Mouse (Mus musculus) layer of hippocampus, adult 2 months (tissue): ENCODE results near the gene Plekha4. TPM values are rescaled to one million over a fixed set of nuclear protein-coding genes. Genes with fewer than 3 reads are reported as not detected.
A peak's percentile ranks its signal among the peaks of the same experiment; 100 is the strongest.

Experiments used
- DNase-seq, 2 experiments: peaks; one replicate each; pipeline ENCODE4 v3.0.0; 2022; ENCODE audit warnings: low spot score in 2 of 2
- H3K27ac ChIP-seq: fragments of 200-600 bp; 2 replicates; pipeline ENCODE4 v1.8.1; 2022
- H3K4me3 ChIP-seq: fragments of 200-600 bp; 2 replicates; pipeline ENCODE4 v1.8.1; 2022; ENCODE audit warnings: mild to moderate bottlenecking
- CTCF ChIP-seq: fragments of 200-600 bp; conservative IDR thresholded peaks from 2 replicates; pipeline ENCODE4 v1.8.1; 2022; ENCODE audit warnings: antibody characterized with exemption, mild to moderate bottlenecking, moderate library complexity
- total RNA-seq, 2 experiments: library from RNA; stranded (reverse); gene quantifications; 2 replicates each; pipeline ENCODE4 v1.2.3; 2021

Plekha4 gene
- total RNA-seq, 2 experiments from 2014 or later = 0.52 to 0.79 TPM

GRCm38 (mm10) chr7:45555787-45556186 lies 29.7 kb downstream of the Plekha4 start:
- Histone ChIP-seq H3K27ac (no peak overlapping the region), H3K4me3 (no peak overlapping the region)
- peak; percentile 71 to 82 for DNase-seq
- TF ChIP-seq CTCF = peak; percentile 94

GRCm38 (mm10) chr7:45558907-45559306 lies 32.8 kb downstream of the Plekha4 start:
- DNase-seq = no peak
- no peak overlapping the region for H3K27ac ChIP-seq
- H3K4me3 ChIP-seq = no peak overlapping the region
- no peak for TF ChIP-seq CTCF

DNA sequence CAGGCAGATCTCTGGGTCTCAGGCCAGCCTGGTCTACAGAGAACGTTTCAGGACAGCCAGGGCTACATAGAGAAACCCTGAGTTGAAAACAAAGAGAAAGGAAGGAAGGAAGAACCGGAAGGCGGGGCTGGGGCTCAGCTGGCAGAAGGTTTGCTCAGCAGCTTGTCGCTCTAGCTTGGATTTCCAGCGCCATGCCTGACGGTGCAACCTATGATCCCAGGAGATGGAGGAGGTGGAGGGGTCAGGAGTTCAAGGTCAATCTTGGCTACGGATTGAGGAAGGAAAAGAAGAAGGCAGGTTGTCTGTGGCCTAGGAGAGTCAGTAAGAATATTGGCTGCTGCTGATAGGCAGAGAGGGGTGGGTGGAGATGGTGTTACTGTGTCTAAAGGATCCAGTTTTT lies 34.1 kb downstream of the Plekha4 start:
- TF ChIP-seq CTCF = no peak
- Histone ChIP-seq H3K4me3 (no peak overlapping the region), H3K27ac (no peak overlapping the region)
- DNase-seq = no peak

- peak; percentile 47 to 80 for DNase-seq
- Histone ChIP-seq H3K4me3 (no peak overlapping the region), H3K27ac (no peak overlapping the region)
- TF ChIP-seq CTCF = peak; percentile 96
Measured at GRCm38 (mm10) chr7:45560843-45561623, 34.9 kb downstream of the Plekha4 start.

DNA sequence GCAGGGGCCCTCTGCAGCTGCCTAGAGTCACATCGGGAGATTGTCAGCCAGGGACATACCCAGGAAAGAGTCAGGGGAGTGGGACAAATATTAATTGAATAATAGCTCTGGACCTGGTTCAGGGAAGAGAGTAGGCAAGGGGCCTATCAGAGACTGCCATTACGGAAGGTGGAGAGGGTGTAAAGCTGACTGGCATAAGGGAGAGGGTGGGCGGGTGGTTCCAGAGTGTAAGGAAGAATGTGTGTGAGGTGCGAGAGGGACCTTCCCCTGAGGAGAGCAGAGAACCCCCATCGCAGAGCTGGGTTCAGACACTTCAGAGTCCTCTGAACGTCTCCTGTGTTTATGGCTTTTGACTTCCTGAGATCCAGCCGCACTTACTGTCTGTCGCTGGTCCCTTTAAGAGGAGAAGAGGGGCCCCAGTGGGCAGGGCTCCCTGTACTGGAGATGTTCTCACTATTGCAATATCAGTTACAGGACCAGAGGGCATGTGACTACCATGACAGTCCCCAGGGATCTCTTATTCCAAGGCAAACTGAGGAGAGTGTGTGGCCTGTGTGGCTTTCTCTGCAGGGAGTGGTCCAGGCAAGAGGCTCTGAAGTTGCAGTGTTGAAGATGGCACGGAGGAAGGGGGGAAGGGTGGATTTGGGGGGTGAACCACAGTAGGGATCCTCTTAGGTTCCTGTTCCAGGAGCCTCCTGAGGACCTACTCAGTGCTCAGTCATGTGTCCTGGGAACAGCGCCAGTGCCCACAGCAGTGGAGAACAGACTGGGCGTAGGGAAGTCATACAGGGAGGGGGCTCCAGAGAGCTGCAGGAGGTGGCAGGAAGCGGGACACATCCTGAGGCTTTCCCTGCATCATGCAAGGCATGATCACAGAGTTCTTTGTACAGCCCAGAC lies 35.7 kb downstream of the Plekha4 start:
- TF ChIP-seq CTCF = no peak
- no peak overlapping the region for H3K27ac ChIP-seq
- no peak overlapping the region for H3K4me3 ChIP-seq
- no peak for DNase-seq

- no peak for DNase-seq
- H3K4me3 ChIP-seq = no peak overlapping the region
- no peak for TF ChIP-seq CTCF
Measured at GRCm38 (mm10) chr7:45564811-45565210, 38.7 kb downstream of the Plekha4 start.

GRCm38 (mm10) chr7:45565446-45565845 lies 39.3 kb downstream of the Plekha4 start:
- Histone ChIP-seq H3K27ac (no peak overlapping the region), H3K4me3 (no peak overlapping the region)
- TF ChIP-seq CTCF = no peak
- DNase-seq = no peak

More at GRCm38 (mm10) chr7:45564811-45565210, 38.7 kb downstream of the Plekha4 start:
- H3K27ac ChIP-seq = no peak overlapping the region

- Histone ChIP-seq H3K27ac (peak overlapping the region; percentile 94), H3K4me3 (no peak overlapping the region; the same call in 1 of the 2 replicates)
- DNase-seq = no peak
- TF ChIP-seq CTCF = no peak
Measured at GRCm38 (mm10) chr7:45567112-45567779, 41.1 kb downstream of the Plekha4 start.

- H3K4me3 ChIP-seq = peak overlapping the region; percentile 60
- DNase-seq = peak; percentile 85 to 91
- peak; percentile 20 for TF ChIP-seq CTCF
- peak overlapping the region; percentile 94 for H3K27ac ChIP-seq
Measured at GRCm38 (mm10) chr7:45567780-45568516, 41.8 kb downstream of the Plekha4 start.

DNA sequence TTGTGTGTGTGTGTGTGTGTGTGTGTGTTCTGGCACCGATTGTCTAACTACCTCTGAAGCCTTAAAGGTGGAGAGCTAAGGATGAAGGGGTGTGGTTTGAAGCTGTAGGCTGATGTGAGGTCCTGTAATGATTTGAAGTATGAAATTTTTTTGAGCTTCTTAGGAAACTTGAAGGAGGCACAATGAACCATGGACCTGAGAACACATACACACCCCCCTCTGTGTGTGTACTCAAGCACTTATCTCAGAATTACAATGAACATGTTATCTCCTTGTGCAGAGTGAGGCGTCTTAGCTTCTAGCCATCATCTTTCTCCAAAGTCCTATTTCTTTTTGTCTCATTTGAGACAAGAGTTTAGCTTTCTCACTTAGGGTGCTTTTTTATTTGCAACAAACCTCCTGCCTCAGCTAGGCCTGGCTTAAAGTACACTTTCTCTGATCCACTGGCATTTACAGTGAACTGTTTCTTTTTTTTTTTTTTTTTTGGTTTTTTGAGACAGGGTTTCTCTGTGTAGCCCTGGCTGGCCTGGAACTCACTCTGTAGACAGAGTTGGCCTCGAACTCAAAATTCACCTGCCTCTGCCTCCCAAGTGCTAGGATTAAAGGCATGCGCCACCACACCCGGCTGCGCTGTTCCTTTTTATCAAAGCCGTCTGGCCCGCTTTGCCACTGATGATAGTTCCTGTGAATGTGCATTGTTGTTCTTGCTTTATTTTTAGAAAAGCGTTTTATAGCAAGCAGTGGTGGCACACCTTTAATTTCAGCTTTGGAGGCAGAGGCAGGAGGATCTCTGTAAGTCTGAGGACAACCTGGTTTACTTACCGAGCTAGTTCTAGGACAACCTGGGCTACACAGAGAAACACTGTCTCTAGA lies 42.7 kb downstream of the Plekha4 start:
- no peak for TF ChIP-seq CTCF
- no peak for DNase-seq
- H3K27ac ChIP-seq = peak overlapping the region; percentile 94
- no peak overlapping the region for H3K4me3 ChIP-seq

- DNase-seq = peak; percentile 56 to 58
- no peak for TF ChIP-seq CTCF
- H3K27ac ChIP-seq = peak within 1 kb of the TSS; percentile 94
- peak within 1 kb of the TSS; percentile 79 for H3K4me3 ChIP-seq
Measured at GRCm38 (mm10) chr7:45570103-45570741, 44.1 kb downstream of the Plekha4 start, which contains the start of gene Bcat2. TSS of gene Bcat2 (plus strand) at chr7:45570153.
